Mouse (Mus musculus): ENCODE measurements around the gene Amigo1. TPM values are rescaled to one million over a fixed set of nuclear protein-coding genes. Genes with fewer than 3 reads are reported as not detected.

The Amigo1 gene
- polyA plus RNA-seq, 2 experiments = 0.45 to 0.56 TPM

DNA sequence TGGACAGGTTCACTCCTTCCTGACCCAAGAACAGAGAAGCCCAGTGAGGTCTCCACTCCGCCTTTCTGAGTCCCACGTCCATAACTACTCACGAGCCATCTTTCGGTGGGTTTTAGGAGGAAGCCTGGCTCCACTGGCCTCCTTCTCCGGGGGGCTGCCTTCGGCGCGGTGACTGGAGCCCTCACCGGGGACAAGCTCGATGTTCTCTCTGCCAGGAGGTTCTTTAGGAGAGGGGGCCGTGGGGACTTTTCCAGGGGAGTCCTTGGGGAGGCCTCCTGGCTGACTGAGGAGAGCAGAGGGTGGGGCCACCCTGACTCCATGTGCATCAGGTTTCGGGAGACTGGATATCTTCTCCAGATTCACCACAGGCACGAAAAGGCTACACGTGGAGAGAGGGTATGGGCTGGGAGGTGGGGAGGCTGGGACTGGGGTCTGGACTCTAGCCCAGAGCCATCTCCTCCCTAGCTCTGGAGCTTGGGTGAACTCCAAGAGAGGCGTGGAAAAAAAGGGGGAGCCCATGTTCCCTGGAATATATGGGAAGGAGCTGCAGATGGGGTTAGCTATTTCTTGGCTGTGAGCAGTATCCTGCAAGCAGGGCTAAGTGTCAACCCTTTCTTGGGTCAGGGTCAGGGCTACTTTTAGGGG, 20.7 kb downstream of the Amigo1 start:
- peaks cover 9 to 13% of the 10 kb centered on the region in 2 experiments for H3K4me1 ChIP-seq (replicated peaks; ENCODE audit: control insufficient read depth in 2 of 2, insufficient read depth in 2 of 2, low read length in 1 of 2)
- H3K4me3 ChIP-seq (ENCODE audit: insufficient read depth in 1 of 2, low read depth in 2 of 2, low read length in 2 of 2) = no peak overlapping the region
- ATAC-seq (ENCODE audit: insufficient read depth) (no peak), DNase-seq (ENCODE audit: low read depth in 3 of 3, low spot score in 3 of 3) (no peak)
- H3K27ac ChIP-seq = no peak overlapping the region
- no peak for TF ChIP-seq CTCF (IDR thresholded peaks at IDR 0.05; ENCODE audit: low read depth)
- H3K4me2 ChIP-seq (ENCODE audit: low read depth) = no peak overlapping the region
- no peaks in the 10 kb centered on the region for H3K36me3 ChIP-seq (replicated peaks; ENCODE audit: control insufficient read depth, insufficient read depth, low read depth)
- WGBS (ENCODE audit: insufficient replicate concordance) = 79% methylated on average over 15 of the region's 15 CpGs
- H3K9ac ChIP-seq (replicated peaks) = no peak overlapping the region
- no peaks in the 10 kb centered on the region for H3K27me3 ChIP-seq (ENCODE audit: control insufficient read depth, insufficient read depth, low read length)
- no peaks in the 10 kb centered on the region for H3K9me3 ChIP-seq (ENCODE audit: control insufficient read depth, low read length)

GRCm38 (mm10) chr3:108209001-108209400, 22.9 kb downstream of the Amigo1 start:
- TF ChIP-seq EP300 (IDR thresholded peaks at IDR 0.05; ENCODE audit: low read depth) = no peak
- H3K36me3 ChIP-seq (replicated peaks; ENCODE audit: control insufficient read depth, insufficient read depth, low read depth) = no peaks in the 10 kb centered on the region

DNA sequence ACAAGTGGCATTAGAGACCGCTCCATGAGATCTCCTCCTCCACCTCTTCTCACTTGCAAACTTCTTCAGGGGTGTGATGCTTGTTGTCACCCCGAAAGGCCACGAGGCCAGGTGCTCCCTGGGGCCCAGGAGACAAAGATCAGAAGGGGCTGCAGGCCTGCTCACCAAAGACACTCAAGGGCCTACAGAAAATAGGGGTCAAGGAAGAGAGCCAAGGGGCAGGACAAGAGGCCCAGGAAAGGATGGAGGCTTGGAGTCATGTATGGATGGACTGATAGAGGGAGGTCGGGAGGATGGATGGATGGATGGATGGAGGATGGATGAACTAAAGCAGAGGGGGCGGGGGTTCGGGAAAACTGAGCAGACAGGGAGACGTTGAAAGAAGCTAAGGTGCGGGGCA, 23.4 kb downstream of the Amigo1 start:
- WGBS (ENCODE audit: insufficient replicate concordance) = 14% methylated on average over 8 of the region's 8 CpGs
- ATAC-seq (ENCODE audit: insufficient read depth) (no peak), DNase-seq (ENCODE audit: low read depth in 3 of 3, low spot score in 3 of 3) (no peak)
- no peaks in the 10 kb centered on the region; the same call in 1 of the 2 replicates for H3K27me3 ChIP-seq (ENCODE audit: control insufficient read depth, insufficient read depth, low read length)
- no peak for TF ChIP-seq EP300 (IDR thresholded peaks at IDR 0.05; ENCODE audit: low read depth)
- TF ChIP-seq CTCF (IDR thresholded peaks at IDR 0.05; ENCODE audit: low read depth) = no peak
- peak overlapping the region; percentile 80 for H3K9ac ChIP-seq (replicated peaks)
- H3K4me1 ChIP-seq (replicated peaks; ENCODE audit: control insufficient read depth in 2 of 2, insufficient read depth in 2 of 2, low read length in 1 of 2) = peaks cover 9 to 13% of the 10 kb centered on the region in 2 experiments
- H3K9me3 ChIP-seq (ENCODE audit: control insufficient read depth, low read length) = no peaks in the 10 kb centered on the region
- H3K27ac ChIP-seq = no peak overlapping the region
- peak overlapping the region; percentile 83 to 90 for H3K4me3 ChIP-seq (ENCODE audit: insufficient read depth in 1 of 2, low read depth in 2 of 2, low read length in 2 of 2)
- H3K36me3 ChIP-seq (replicated peaks; ENCODE audit: control insufficient read depth, insufficient read depth, low read depth) = no peaks in the 10 kb centered on the region
- peak overlapping the region; percentile 86 for H3K4me2 ChIP-seq (ENCODE audit: low read depth)

More at GRCm38 (mm10) chr3:108209001-108209400, 22.9 kb downstream of the Amigo1 start:
- Histone ChIP-seq H3K4me2 (ENCODE audit: low read depth) (peak overlapping the region; percentile 86), H3K9ac (replicated peaks) (no peak overlapping the region), H3K4me1 (replicated peaks; ENCODE audit: control insufficient read depth in 2 of 2, insufficient read depth in 2 of 2, low read length in 1 of 2) (peaks cover 9 to 13% of the 10 kb centered on the region in 2 experiments), H3K4me3 (ENCODE audit: insufficient read depth in 1 of 2, low read depth in 2 of 2, low read length in 2 of 2) (no peak overlapping the region), H3K27ac (no peak overlapping the region), H3K27me3 (ENCODE audit: control insufficient read depth, insufficient read depth, low read length) (no peaks in the 10 kb centered on the region; the same call in 1 of the 2 replicates), H3K9me3 (ENCODE audit: control insufficient read depth, low read length) (no peaks in the 10 kb centered on the region)
- DNase-seq (ENCODE audit: low read depth in 3 of 3, low spot score in 3 of 3) (no peak), ATAC-seq (ENCODE audit: insufficient read depth) (no peak)
- WGBS (ENCODE audit: insufficient replicate concordance) = 78% methylated on average over 3 of the region's 3 CpGs

- DNase-seq (ENCODE audit: low read depth in 3 of 3, low spot score in 3 of 3) (peak; percentile 80 to 83 (median 81)), ATAC-seq (ENCODE audit: insufficient read depth) (peak; percentile 91)
- Histone ChIP-seq H3K9ac (replicated peaks) (peak overlapping the region; percentile 80), H3K27ac (peak overlapping the region; percentile 60), H3K4me1 (replicated peaks; ENCODE audit: control insufficient read depth in 2 of 2, insufficient read depth in 2 of 2, low read length in 1 of 2) (peaks cover 9 to 13% of the 10 kb centered on the region in 2 experiments), H3K9me3 (ENCODE audit: control insufficient read depth, low read length) (no peaks in the 10 kb centered on the region), H3K4me3 (ENCODE audit: insufficient read depth in 1 of 2, low read depth in 2 of 2, low read length in 2 of 2) (peak overlapping the region; percentile 83 to 90), H3K36me3 (replicated peaks; ENCODE audit: control insufficient read depth, insufficient read depth, low read depth) (no peaks in the 10 kb centered on the region), H3K4me2 (ENCODE audit: low read depth) (peak overlapping the region; percentile 86), H3K27me3 (ENCODE audit: control insufficient read depth, insufficient read depth, low read length) (no peaks in the 10 kb centered on the region; the same call in 1 of the 2 replicates)
- under 1% methylated on average over 72 of the region's 72 CpGs for WGBS (ENCODE audit: insufficient replicate concordance)
- TF ChIP-seq CTCF (IDR thresholded peaks at IDR 0.05; ENCODE audit: low read depth) (peak; percentile 29; the same call in 1 of the 2 replicates), EP300 (IDR thresholded peaks at IDR 0.05; ENCODE audit: low read depth) (no peak)
These were observed 24.0 kb downstream of the Amigo1 start for GRCm38 (mm10) chr3:108209946-108210770.

GRCm38 (mm10) chr3:108210771-108211139, 24.6 kb downstream of the Amigo1 start, which contains the start of gene Atxn7l2:
Gene Atxn7l2 (minus strand): TSS chr3:108210934.
- Histone ChIP-seq H3K4me2 (ENCODE audit: low read depth) (peak within 1 kb of the TSS; percentile 86), H3K9me3 (ENCODE audit: control insufficient read depth, low read length) (no peaks in the 10 kb centered on the region), H3K27ac (peak within 1 kb of the TSS; percentile 60), H3K9ac (replicated peaks) (peak within 1 kb of the TSS; percentile 80), H3K4me3 (ENCODE audit: insufficient read depth in 1 of 2, low read depth in 2 of 2, low read length in 2 of 2) (peak within 1 kb of the TSS; percentile 83 to 90), H3K27me3 (ENCODE audit: control insufficient read depth, insufficient read depth, low read length) (no peaks in the 10 kb centered on the region; the same call in 1 of the 2 replicates), H3K4me1 (replicated peaks; ENCODE audit: control insufficient read depth in 2 of 2, insufficient read depth in 2 of 2, low read length in 1 of 2) (peaks cover 9 to 13% of the 10 kb centered on the region in 2 experiments), H3K36me3 (replicated peaks; ENCODE audit: control insufficient read depth, insufficient read depth, low read depth) (no peaks in the 10 kb centered on the region)
- ATAC-seq (ENCODE audit: insufficient read depth) (peak; percentile 62), DNase-seq (ENCODE audit: low read depth in 3 of 3, low spot score in 3 of 3) (no peak)
- TF ChIP-seq EP300 (IDR thresholded peaks at IDR 0.05; ENCODE audit: low read depth) = no peak
- peak; percentile 52 for TF ChIP-seq CTCF (IDR thresholded peaks at IDR 0.05; ENCODE audit: low read depth)
- WGBS (ENCODE audit: insufficient replicate concordance) = under 1% methylated on average over 14 of the region's 14 CpGs
